Mouse (Mus musculus): ENCODE measurements around the gene Synm.

DNA sequence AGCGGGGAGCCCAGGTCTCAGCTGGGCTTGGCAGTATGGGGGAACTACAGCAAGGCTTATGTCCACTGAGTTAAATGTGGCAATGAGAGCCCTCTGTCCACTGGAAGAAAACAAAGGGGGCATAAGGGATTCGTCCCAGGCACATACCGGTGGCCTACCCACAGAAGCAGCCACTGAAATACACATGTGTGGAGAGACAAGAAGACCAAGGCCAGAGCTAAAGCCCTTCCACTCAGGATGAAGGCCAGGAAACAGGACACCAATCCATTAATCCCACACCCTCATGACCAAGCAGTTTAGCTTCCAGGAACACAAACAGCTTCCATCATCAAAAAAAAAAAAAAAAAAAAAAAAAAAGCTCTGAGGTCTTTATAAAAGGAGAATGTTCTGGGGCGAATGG lies 19.2 kb downstream of the Synm start:
- no peak for TF ChIP-seq ZC3H11A (IDR thresholded peaks at IDR 0.05; ENCODE audit: borderline replicate concordance, low read depth, low read length)
- TF ChIP-seq MAFK (IDR thresholded peaks at IDR 0.05; ENCODE audit: insufficient read depth, low read depth, low read length) = no peak
- TF ChIP-seq ZNF384 (IDR thresholded peaks at IDR 0.05; ENCODE audit: low read depth, low read length) = no peak
